Mouse (Mus musculus): ENCODE measurements around the gene Elmo1.

GRCm38 (mm10) chr13:20295278-20295970 lies 205.0 kb downstream of the Elmo1 start:
- TF ChIP-seq CTCF (IDR thresholded peaks at IDR 0.05; ENCODE audit: extremely low read depth, insufficient read depth, low read length), result no peak
- TF ChIP-seq POLR2A (IDR thresholded peaks at IDR 0.05; ENCODE audit: extremely low read depth, insufficient read depth, low read length), result no peak

Data from cortical plate, adult 2 months (tissue).